Mouse (Mus musculus) embryonic facial prominence, embryonic 11.5 days (tissue): ENCODE data around the gene Orm1. TPM values are rescaled to one million over a fixed set of nuclear protein-coding genes. Genes with fewer than 3 reads are reported as not detected.

Experiments
- ATAC-seq: fragments of 200-750 bp; cut with Nextera tagmentation; replicated peaks from 2 replicates; pipeline ENCODE4 v1.8.0; 2017; ENCODE audit warnings: low read depth; ENCODE audit not compliant: insufficient number of reproducible peaks, low FRiP score, low TSS enrichment
- DNase-seq: peaks from one replicate; pipeline ENCODE4 v3.0.0-alpha.2; 2015; ENCODE audit warnings: low spot score
- H3K27ac ChIP-seq: fragments of 300-500 bp; sonication (generic); replicated peaks from 2 replicates; pipeline ENCODE4 v1.5.1; 2014; ENCODE audit warnings: mild to moderate bottlenecking, low read depth, low read length, control low read depth
- H3K27me3 ChIP-seq: fragments of 300-500 bp; sonication (generic); 2 replicates; pipeline ENCODE4 v1.6.1; 2014; ENCODE audit warnings: mild to moderate bottlenecking, low read length, moderate library complexity, mixed read lengths; ENCODE audit not compliant: control insufficient read depth, insufficient read depth
- H3K36me3 ChIP-seq: fragments of 300-500 bp; sonication (generic); replicated peaks from 2 replicates; pipeline ENCODE4 v1.6.1; 2014; ENCODE audit warnings: low read depth, mild to moderate bottlenecking, low read length, moderate library complexity, mixed read lengths; ENCODE audit not compliant: control insufficient read depth, insufficient read depth
- H3K4me1 ChIP-seq: fragments of 300-500 bp; sonication (generic); 2 replicates; pipeline ENCODE4 v1.6.1; 2014; ENCODE audit warnings: low read length, mixed read lengths; ENCODE audit not compliant: control insufficient read depth, insufficient read depth
- H3K4me2 ChIP-seq: fragments of 300-500 bp; sonication (generic); 2 replicates; pipeline ENCODE4 v1.6.1; 2014; ENCODE audit warnings: low read depth, mild to moderate bottlenecking, control low read depth, low read length, moderate library complexity
- H3K4me3 ChIP-seq: fragments of 300-500 bp; sonication (generic); 2 replicates; pipeline ENCODE4 v1.5.1; 2014; ENCODE audit warnings: low read depth, low read length, control low read depth
- H3K9ac ChIP-seq: fragments of 300-500 bp; sonication (generic); replicated peaks from 2 replicates; pipeline ENCODE4 v1.6.1; 2014; ENCODE audit warnings: mild to moderate bottlenecking, control low read depth, low read length
- H3K9me3 ChIP-seq: fragments of 300-500 bp; sonication (generic); replicated peaks from 2 replicates; pipeline ENCODE4 v1.6.1; 2016; ENCODE audit warnings: mild to moderate bottlenecking, low read length, inconsistent platforms, mixed read lengths; ENCODE audit not compliant: control insufficient read depth
- WGBS: fragments of 180-500 bp; shearing (Covaris S2); extraction: QIAGEN DNeasy Blood & Tissue Kit; methylation state at CpG from one replicate; pipeline ENCODE4 v1.1.7; 2014; 5-methylcytosine and 5-hydroxymethylcytosine counted together
- polyA plus RNA-seq: library from polyadenylated mRNA; unstranded; fragments of >200 nt; fragmentation: Nextera tagmentation; extraction: Ambion mirVana; gene quantifications from 2 replicates; pipeline ENCODE4 v1.2.1, GENCODE M21; 2014

The Orm1 gene
- polyA plus RNA-seq, 1 experiment from 2014 or later: not detected

GRCm38 (mm10) chr4:63342491-63342890 is 1.9 kb upstream of the Orm1 start:
- Histone ChIP-seq H3K27me3 (no peaks in the 10 kb centered on the region), H3K4me2 (no peak overlapping the region), H3K4me1 (no peaks in the 10 kb centered on the region), H3K9ac (no peak overlapping the region), H3K27ac (no peak overlapping the region), H3K9me3 (no peaks in the 10 kb centered on the region), H3K4me3 (no peak overlapping the region), H3K36me3 (no peaks in the 10 kb centered on the region)
- no peak for ATAC-seq
- WGBS: 71% methylated on average over 4 of the region's 4 CpGs
- DNase-seq: no peak

DNA sequence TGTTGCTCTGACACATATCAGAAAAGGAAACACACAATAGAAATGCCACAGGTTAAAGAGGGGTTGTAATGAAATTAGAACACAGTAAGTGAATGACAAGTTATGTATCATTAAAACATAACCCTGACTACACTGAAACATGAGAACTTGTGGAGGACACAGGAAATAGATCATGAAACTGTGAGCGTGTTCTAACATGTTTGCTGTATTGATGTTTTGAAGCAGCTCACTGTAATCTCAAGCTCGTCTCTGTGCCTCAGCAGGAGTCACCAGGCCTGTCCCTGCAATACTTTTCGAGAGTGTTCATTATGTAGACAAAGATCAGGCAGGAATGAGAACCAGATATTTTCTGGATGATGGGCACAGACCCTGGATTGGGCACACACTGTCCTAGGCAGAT is 752 bp upstream of the Orm1 start:
- Histone ChIP-seq H3K27ac (no peak overlapping the region), H3K27me3 (no peaks in the 10 kb centered on the region), H3K36me3 (no peaks in the 10 kb centered on the region), H3K4me3 (no peak overlapping the region), H3K4me1 (no peaks in the 10 kb centered on the region), H3K4me2 (no peak overlapping the region), H3K9me3 (no peaks in the 10 kb centered on the region), H3K9ac (no peak overlapping the region)
- 68% methylated on average over 3 of the region's 3 CpGs for WGBS
- peak; percentile 8 for DNase-seq
- no peak for ATAC-seq

- ATAC-seq (no peak; the same call in 1 of the 2 replicates), DNase-seq (no peak)
- Histone ChIP-seq H3K9ac (no peak overlapping the region), H3K27ac (no peak overlapping the region), H3K36me3 (no peaks in the 10 kb centered on the region), H3K4me2 (no peak overlapping the region), H3K9me3 (no peaks in the 10 kb centered on the region), H3K4me1 (no peaks in the 10 kb centered on the region), H3K27me3 (no peaks in the 10 kb centered on the region), H3K4me3 (no peak overlapping the region)
These were observed 901 bp downstream of the Orm1 start for GRCm38 (mm10) chr4:63345261-63345660.

- H3K36me3 ChIP-seq: no peaks in the 10 kb centered on the region
- no peak overlapping the region for H3K9ac ChIP-seq
- H3K27ac ChIP-seq: no peak overlapping the region
- WGBS: 89% methylated on average over 4 of the region's 4 CpGs
- no peak for DNase-seq
- no peaks in the 10 kb centered on the region for H3K9me3 ChIP-seq
- H3K27me3 ChIP-seq: no peaks in the 10 kb centered on the region
- ATAC-seq: no peak
- no peaks in the 10 kb centered on the region for H3K4me1 ChIP-seq
- H3K4me3 ChIP-seq: no peak overlapping the region
- no peak overlapping the region for H3K4me2 ChIP-seq
These were observed 2.3 kb downstream of the Orm1 start for GRCm38 (mm10) chr4:63346659-63347058.

GRCm38 (mm10) chr4:63348524-63348923 is 4.2 kb downstream of the Orm1 start:
- Histone ChIP-seq H3K27ac (no peak overlapping the region), H3K27me3 (no peaks in the 10 kb centered on the region), H3K4me1 (no peaks in the 10 kb centered on the region), H3K4me3 (no peak overlapping the region), H3K4me2 (no peak overlapping the region), H3K36me3 (no peaks in the 10 kb centered on the region), H3K9me3 (no peaks in the 10 kb centered on the region), H3K9ac (no peak overlapping the region)
- DNase-seq: no peak
- 75% methylated on average over 6 of the region's 6 CpGs for WGBS
- ATAC-seq: no peak

- no peak within 1 kb of the TSS for H3K27ac ChIP-seq
- ATAC-seq: no peak
- H3K4me1 ChIP-seq: no peaks in the 10 kb centered on the region
- no peak for DNase-seq
- no peaks in the 10 kb centered on the region for H3K27me3 ChIP-seq
- no peaks in the 10 kb centered on the region for H3K36me3 ChIP-seq
- no peak within 1 kb of the TSS for H3K9ac ChIP-seq
- 79% methylated on average over 4 of the region's 4 CpGs for WGBS
- no peak within 1 kb of the TSS for H3K4me3 ChIP-seq
- no peaks in the 10 kb centered on the region for H3K9me3 ChIP-seq
- H3K4me2 ChIP-seq: no peak within 1 kb of the TSS
These were observed 11.7 kb downstream of the Orm1 start, which contains the start of gene Orm3 for GRCm38 (mm10) chr4:63355877-63356665. Gene Orm3 (plus strand): TSS chr4:63356162.

DNA sequence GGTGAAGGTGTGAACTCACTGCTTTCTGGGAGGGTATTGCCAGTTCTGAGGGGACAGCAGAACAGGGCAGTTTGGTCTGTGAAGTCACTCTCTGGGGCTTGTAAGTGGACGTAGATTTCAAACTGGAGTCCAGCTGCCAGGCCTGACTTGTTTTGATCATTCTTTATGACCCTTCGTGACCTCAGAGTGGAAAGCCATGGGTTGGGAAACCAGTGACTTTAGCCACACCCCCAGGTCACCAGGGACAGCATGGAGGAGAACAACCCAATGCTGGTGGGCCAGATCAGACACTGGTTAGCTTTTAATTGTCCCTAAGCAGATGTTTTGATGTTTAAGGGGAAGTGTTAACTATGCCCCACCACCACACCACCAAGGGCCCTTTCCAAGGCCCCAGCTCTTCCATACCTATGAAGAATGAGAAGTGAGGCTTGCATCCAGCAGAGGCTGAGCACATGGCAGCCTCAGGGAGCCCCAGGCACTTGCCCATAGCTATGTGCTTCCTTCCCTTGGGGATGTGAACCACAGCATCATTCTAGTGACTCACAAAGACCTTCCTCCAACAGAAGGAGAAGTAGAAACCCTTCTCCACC is 12.7 kb downstream of the Orm1 start:
- no peaks in the 10 kb centered on the region for H3K36me3 ChIP-seq

DNA sequence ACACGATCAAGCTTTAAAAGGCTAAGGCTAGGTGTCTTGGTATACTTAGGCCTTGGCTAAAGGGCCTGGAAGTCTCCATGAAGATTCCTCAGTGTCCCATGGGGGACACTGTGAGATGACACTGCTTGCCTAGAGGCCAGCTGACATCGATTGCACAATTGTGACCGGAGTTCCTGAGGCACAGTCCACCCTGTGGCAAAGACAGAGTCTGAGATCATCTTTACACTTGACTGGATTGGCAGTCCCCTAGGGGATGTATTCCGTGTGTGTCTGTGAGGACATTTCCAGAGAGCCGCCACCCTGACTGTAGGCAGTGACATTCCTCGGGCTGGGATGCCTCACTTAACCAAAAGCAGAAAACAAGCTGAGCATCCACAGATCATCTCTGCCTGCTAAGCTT is 15.5 kb downstream of the Orm1 start:
- WGBS: 80% methylated on average over 6 of the region's 6 CpGs
- ATAC-seq (no peak), DNase-seq (no peak)
- Histone ChIP-seq H3K9ac (no peak overlapping the region), H3K4me3 (no peak overlapping the region), H3K36me3 (no peaks in the 10 kb centered on the region), H3K9me3 (no peaks in the 10 kb centered on the region), H3K4me2 (no peak overlapping the region), H3K27me3 (no peaks in the 10 kb centered on the region), H3K27ac (no peak overlapping the region), H3K4me1 (no peaks in the 10 kb centered on the region)

More for the DNA sequence above, 12.7 kb downstream of the Orm1 start:
- no peak overlapping the region for H3K4me2 ChIP-seq
- 49% methylated on average over 2 of the region's 2 CpGs for WGBS
- H3K27ac ChIP-seq: no peak overlapping the region
- no peak overlapping the region for H3K4me3 ChIP-seq
- H3K9me3 ChIP-seq: no peaks in the 10 kb centered on the region
- H3K27me3 ChIP-seq: no peaks in the 10 kb centered on the region
- DNase-seq (no peak), ATAC-seq (no peak)
- H3K4me1 ChIP-seq: no peaks in the 10 kb centered on the region
- H3K9ac ChIP-seq: no peak overlapping the region
